Mouse (Mus musculus) intestine, embryonic 16.5 days (tissue): ENCODE measurements at regions not wholly inside any gene's neighbourhood (a gene's known extent, or its start where the extent isn't known, plus 50 kb on each side); places are given as distances from the start of the nearest gene placed in this dataset.

Source experiments
- ATAC-seq: fragments of 200-750 bp; cut with Nextera tagmentation; 2 replicates; pipeline ENCODE4 v1.8.0; 2017; ENCODE audit warnings: moderate TSS enrichment, moderate library complexity
- H3K27ac ChIP-seq: fragments of 300-500 bp; sonication (generic); 2 replicates; pipeline ENCODE4 v1.5.1; 2014; ENCODE audit warnings: mild to moderate bottlenecking, low read length
- H3K27me3 ChIP-seq: fragments of 300-500 bp; sonication (generic); replicated peaks from 2 replicates; pipeline ENCODE4 v1.6.1; 2014; ENCODE audit warnings: low read length, control low read depth, mixed read lengths; ENCODE audit not compliant: control insufficient read depth, insufficient read depth
- H3K36me3 ChIP-seq: fragments of 300-500 bp; sonication (generic); 2 replicates; pipeline ENCODE4 v1.6.1; 2014; ENCODE audit warnings: low read length, control low read depth; ENCODE audit not compliant: control insufficient read depth, insufficient read depth
- H3K4me1 ChIP-seq: fragments of 300-500 bp; sonication (generic); 2 replicates; pipeline ENCODE4 v1.6.1; 2014; ENCODE audit warnings: low read length, control low read depth, mixed read lengths; ENCODE audit not compliant: control insufficient read depth, insufficient read depth
- H3K4me2 ChIP-seq: fragments of 300-500 bp; sonication (generic); 2 replicates; pipeline ENCODE4 v1.6.1; 2014; ENCODE audit warnings: low read depth, low read length, control low read depth
- H3K4me3 ChIP-seq: fragments of 300-500 bp; sonication (generic); 2 replicates; pipeline ENCODE4 v1.5.1; 2014; ENCODE audit warnings: mild to moderate bottlenecking, low read length
- H3K9ac ChIP-seq: fragments of 300-500 bp; sonication (generic); 2 replicates; pipeline ENCODE4 v1.6.1; 2014; ENCODE audit warnings: low read depth, low read length
- H3K9me3 ChIP-seq: fragments of 300-500 bp; sonication (generic); 2 replicates; pipeline ENCODE4 v1.6.1; 2016; ENCODE audit warnings: low read length, control low read depth; ENCODE audit not compliant: control insufficient read depth
- WGBS: fragments of 180-500 bp; shearing (Covaris S2); extraction: QIAGEN DNeasy Blood & Tissue Kit; methylation state at CpG from one replicate; pipeline ENCODE4 v1.1.7; 2014; 5-methylcytosine and 5-hydroxymethylcytosine counted together

DNA sequence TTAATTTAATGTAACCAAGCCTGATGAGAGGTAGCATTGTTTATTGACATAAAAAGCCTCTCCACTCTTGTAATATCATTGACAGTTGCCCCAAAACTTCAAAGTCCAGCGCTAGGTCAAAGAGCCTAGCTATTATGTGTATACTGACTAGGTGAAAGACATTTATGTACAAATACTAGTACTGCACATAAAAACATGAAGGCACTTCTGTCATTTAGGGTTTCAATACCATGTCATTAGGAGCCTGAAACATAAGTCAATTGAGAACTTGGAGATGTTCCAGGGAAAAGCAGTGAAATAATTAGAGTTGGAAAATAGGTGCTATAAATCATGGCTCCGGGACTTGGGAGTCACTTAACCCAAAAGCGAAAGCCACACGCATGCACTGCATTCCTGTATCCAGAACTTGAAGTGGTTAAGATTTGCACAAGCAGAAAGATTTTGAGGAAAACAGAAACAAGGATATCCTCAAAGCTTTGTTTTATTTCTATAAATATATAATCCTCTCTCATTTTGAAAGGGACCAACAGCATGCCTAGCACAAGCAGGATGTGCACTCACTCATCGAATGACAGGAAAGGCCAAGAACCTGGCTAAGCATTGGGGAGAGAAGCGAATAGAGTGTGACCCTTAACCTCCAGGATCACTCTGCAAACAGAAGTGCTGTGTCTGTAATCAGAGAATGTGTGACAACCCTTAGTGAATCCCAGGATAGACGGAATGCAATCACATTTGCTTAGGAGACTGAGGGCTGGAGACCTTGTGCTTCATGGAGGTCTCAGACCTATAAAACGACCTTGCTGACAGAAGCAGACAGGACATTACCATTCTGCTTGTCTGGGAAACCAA lies 176.3 kb upstream of the Crim1 start:
- 0 out of 2 replicates have a peak, but pooled peaks have one; percentile 52 for ATAC-seq
- 29% methylated on average over 8 of the region's 8 CpGs for WGBS
- Histone ChIP-seq H3K9ac (no peak overlapping the region), H3K27me3 (no peaks in the 10 kb centered on the region), H3K4me2 (no peak overlapping the region), H3K9me3 (no peaks in the 10 kb centered on the region), H3K36me3 (no peaks in the 10 kb centered on the region), H3K27ac (no peak overlapping the region), H3K4me1 (no peaks in the 10 kb centered on the region; the same call in 1 of the 2 replicates), H3K4me3 (no peak overlapping the region)

DNA sequence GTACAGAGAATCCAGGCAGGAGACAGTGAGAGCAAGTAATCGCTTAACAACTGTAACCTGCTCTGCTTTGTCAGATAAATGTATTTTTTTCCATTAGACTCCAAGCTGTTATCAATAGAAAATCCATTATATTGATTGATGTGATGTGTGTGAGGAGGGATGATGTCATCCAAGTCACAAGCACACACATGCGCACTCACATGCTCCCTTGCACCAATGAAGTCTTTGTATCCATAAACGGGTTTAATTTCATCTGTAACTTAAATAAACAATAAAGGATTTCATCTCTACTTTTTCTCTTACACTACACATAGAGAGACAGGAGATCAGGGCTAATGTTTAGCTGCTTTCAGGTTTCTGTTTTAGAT lies 175.7 kb upstream of the Crim1 start:
- Histone ChIP-seq H3K9me3 (no peaks in the 10 kb centered on the region), H3K4me2 (no peak overlapping the region), H3K27me3 (no peaks in the 10 kb centered on the region), H3K36me3 (no peaks in the 10 kb centered on the region), H3K27ac (no peak overlapping the region), H3K4me3 (no peak overlapping the region), H3K9ac (no peak overlapping the region), H3K4me1 (no peaks in the 10 kb centered on the region; the same call in 1 of the 2 replicates)
- ATAC-seq, result no peak
- WGBS, result 49% methylated on average over 3 of the region's 3 CpGs

DNA sequence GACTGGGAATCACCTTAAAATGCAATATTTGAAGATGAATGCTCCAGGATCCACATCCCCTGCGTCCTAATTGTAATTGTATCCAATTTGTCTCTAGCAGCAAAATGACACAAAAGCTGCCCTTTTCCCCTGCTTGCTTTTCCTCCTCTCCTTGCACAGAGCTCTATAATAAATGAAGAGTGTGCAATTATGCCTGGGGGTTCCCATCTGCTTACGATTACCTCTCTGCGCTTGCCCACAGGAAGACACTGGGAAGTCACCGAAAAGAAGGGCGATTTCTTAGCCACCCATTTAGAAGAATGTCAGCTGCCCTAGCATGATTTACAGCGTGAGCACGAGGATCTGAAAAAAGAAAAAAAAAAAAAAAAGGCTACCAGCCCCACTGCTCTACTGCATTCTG lies 174.8 kb upstream of the Crim1 start:
- no peak overlapping the region for H3K27ac ChIP-seq
- H3K4me2 ChIP-seq, result no peak overlapping the region
- H3K9ac ChIP-seq, result no peak overlapping the region
- no peak overlapping the region for H3K4me3 ChIP-seq
- no peaks in the 10 kb centered on the region for H3K9me3 ChIP-seq
- H3K4me1 ChIP-seq, result no peaks in the 10 kb centered on the region; the same call in 1 of the 2 replicates
- 63% methylated on average over 7 of the region's 7 CpGs for WGBS
- ATAC-seq, result no peak
- H3K27me3 ChIP-seq, result no peaks in the 10 kb centered on the region
- H3K36me3 ChIP-seq, result no peaks in the 10 kb centered on the region

DNA sequence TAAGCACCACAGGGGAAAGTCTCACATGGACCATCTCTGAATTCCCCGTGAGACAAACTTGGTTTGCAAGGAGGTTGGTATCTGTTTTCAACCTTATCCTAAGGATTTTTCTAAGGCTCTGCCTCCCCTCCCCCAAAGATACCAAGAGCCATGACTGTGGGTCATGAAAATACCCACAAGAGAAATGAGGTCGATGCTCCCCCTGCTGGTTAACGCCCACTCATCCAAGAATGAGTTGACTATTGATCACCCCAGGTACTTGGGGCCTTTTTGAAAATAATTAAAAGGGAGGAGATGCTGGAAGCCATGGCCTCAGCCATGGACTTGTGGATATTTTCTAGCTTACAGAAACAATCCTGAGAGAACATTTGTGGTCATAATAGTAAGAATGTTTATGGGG lies 164.4 kb upstream of the Crim1 start:
- no peaks in the 10 kb centered on the region for H3K36me3 ChIP-seq
- H3K27me3 ChIP-seq, result no peaks in the 10 kb centered on the region
- no peak for ATAC-seq
- WGBS, result 80% methylated on average over 3 of the region's 3 CpGs
- no peaks in the 10 kb centered on the region for H3K9me3 ChIP-seq
- no peak overlapping the region for H3K9ac ChIP-seq
- no peak overlapping the region for H3K27ac ChIP-seq
- no peaks in the 10 kb centered on the region for H3K4me1 ChIP-seq
- H3K4me2 ChIP-seq, result no peak overlapping the region
- H3K4me3 ChIP-seq, result no peak overlapping the region

DNA sequence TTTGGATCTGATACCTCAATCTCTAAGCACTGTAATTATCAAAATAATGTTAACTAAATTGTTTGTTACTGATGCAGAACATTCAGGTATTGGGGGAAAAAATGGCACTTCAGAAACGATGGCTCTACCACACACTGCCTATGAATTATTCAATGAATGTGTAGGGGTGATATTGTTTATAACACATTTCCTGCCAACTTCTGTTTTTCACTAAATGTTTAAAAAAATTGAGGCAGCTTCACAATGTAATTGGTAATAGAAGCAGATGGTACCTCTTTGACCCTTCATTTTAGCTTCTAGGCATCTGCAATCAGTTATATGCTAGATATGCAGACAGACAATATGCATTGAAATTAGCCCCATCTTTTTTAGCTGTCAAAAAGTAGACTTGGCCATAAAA lies 159.7 kb upstream of the Crim1 start:
- ATAC-seq, result no peak
- no peaks in the 10 kb centered on the region for H3K36me3 ChIP-seq
- no peak overlapping the region for H3K4me3 ChIP-seq
- H3K9me3 ChIP-seq, result no peaks in the 10 kb centered on the region
- no peaks in the 10 kb centered on the region for H3K4me1 ChIP-seq
- no peak overlapping the region for H3K27ac ChIP-seq
- no peak overlapping the region for H3K4me2 ChIP-seq
- no peaks in the 10 kb centered on the region for H3K27me3 ChIP-seq
- WGBS, result 69% methylated on average over 1 of the region's 1 CpGs
- H3K9ac ChIP-seq, result no peak overlapping the region

DNA sequence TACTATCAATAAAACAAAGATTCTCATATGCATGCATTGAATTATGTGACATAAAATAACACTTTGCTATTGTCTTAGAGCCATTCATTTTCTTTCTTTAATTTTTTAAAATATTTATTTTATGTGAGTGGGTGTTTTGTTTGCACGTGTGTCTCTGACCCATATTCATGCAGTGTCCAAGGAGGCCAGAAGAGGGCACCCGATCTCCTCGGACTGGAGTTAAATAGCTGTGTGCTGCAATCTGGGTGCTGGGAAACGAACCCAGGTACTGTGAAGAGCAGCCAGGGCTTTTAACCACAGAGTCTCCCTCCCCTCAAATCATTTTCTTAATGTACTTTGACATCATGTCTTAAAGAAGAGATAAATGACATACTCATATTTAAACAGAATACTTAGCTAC lies 158.8 kb upstream of the Crim1 start:
- no peaks in the 10 kb centered on the region for H3K27me3 ChIP-seq
- 85% methylated on average over 4 of the region's 4 CpGs for WGBS
- H3K4me1 ChIP-seq, result no peaks in the 10 kb centered on the region
- no peak overlapping the region for H3K4me3 ChIP-seq
- no peak for ATAC-seq
- H3K9ac ChIP-seq, result no peak overlapping the region
- no peak overlapping the region for H3K27ac ChIP-seq
- no peak overlapping the region for H3K4me2 ChIP-seq
- no peaks in the 10 kb centered on the region for H3K9me3 ChIP-seq
- H3K36me3 ChIP-seq, result no peaks in the 10 kb centered on the region

DNA sequence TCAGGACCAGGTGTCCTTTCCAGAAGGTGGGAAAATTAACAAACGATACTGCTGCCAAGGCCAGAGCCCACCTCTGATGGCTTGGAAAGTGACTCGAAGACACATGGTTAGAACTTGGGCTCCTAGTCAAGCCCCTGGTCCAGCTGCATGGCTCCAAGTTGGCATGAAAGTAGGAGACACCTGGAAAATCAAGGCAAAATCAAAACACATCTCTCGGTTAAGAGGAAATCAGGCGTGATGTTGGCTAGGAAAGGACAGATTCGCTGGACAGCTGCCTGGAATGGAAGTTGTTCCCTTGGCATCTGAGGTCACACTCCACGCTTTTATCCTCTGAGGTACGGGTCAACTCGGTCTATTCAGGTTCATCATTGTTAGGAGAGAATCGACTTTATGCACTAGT lies 150.3 kb upstream of the Crim1 start:
- 86% methylated on average over 9 of the region's 9 CpGs for WGBS

DNA sequence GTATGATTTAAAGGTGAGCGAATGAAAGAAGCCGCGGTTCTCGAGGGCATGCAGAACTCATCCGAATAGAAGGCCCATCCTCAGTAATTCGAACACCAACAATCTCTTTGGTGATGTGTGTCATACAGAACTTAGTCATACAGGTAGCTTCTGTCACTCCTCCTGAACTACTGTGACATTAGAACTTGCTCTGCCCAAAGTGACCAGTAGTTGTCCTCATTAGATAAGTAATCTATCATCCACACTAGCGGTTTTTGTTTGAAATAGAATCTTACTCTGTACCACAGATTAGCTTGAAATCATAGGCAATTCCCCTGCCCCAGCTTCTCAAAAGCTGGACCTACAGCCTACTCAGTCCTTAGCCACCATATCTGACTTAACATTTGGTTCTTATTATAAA lies 149.8 kb upstream of the Crim1 start:
- WGBS, result 89% methylated on average over 7 of the region's 7 CpGs
- H3K36me3 ChIP-seq, result no peaks in the 10 kb centered on the region
- no peak overlapping the region for H3K4me2 ChIP-seq
- no peak overlapping the region for H3K4me3 ChIP-seq
- no peaks in the 10 kb centered on the region for H3K9me3 ChIP-seq
- H3K27ac ChIP-seq, result no peak overlapping the region
- H3K27me3 ChIP-seq, result no peaks in the 10 kb centered on the region
- H3K9ac ChIP-seq, result no peak overlapping the region
- no peak for ATAC-seq
- H3K4me1 ChIP-seq, result no peaks in the 10 kb centered on the region

More for the DNA sequence above, 150.3 kb upstream of the Crim1 start:
- no peaks in the 10 kb centered on the region for H3K36me3 ChIP-seq
- no peaks in the 10 kb centered on the region for H3K9me3 ChIP-seq
- H3K27ac ChIP-seq, result no peak overlapping the region
- H3K27me3 ChIP-seq, result no peaks in the 10 kb centered on the region
- H3K4me2 ChIP-seq, result no peak overlapping the region
- no peaks in the 10 kb centered on the region for H3K4me1 ChIP-seq
- ATAC-seq, result no peak
- H3K4me3 ChIP-seq, result no peak overlapping the region
- H3K9ac ChIP-seq, result no peak overlapping the region

DNA sequence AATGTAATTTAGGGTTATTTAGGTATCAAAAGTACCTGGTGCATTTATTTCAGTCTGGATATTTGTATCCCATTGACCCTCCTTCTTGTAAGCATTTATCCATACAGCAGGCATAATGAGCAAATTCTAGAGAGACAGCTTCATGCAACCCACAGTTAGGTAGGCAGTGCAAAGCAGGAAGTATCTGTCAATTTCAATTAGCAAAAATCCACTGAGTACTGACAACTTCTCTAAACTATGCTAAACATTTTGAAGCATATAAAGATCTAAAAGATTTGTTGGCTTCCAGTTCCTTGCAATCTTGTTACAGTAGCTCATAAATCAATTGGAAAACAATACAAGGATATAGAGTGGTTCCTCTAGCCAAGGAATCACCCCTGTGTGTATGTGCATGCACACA lies 124.2 kb upstream of the Crim1 start:
- no peak overlapping the region for H3K4me2 ChIP-seq
- H3K9me3 ChIP-seq, result no peaks in the 10 kb centered on the region
- no peaks in the 10 kb centered on the region for H3K27me3 ChIP-seq
- no peak overlapping the region for H3K9ac ChIP-seq
- ATAC-seq, result no peak
- H3K4me3 ChIP-seq, result no peak overlapping the region
- H3K4me1 ChIP-seq, result no peaks in the 10 kb centered on the region
- H3K27ac ChIP-seq, result no peak overlapping the region
- H3K36me3 ChIP-seq, result no peaks in the 10 kb centered on the region

DNA sequence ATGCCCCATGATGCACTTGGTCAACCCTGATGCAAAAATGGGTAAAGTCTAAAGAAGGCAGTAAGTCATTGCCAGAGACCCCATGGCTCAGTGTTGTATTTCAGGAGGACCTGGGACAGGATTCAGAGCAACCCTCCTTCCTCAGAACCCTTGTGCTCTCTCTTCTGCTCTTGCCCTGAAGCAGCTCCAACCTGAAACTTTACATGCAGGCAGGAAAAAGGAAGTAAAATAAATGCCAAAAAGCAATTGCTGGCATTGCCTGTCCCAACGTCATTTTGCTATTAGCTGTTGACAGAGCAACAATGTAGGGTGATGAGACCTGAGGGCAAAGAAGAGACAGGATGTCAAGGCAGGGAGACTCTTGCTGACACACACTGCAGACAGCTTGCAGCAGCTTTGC lies 121.7 kb upstream of the Crim1 start:
- no peak overlapping the region for H3K9ac ChIP-seq
- no peak overlapping the region for H3K4me2 ChIP-seq
- no peak for ATAC-seq
- H3K27me3 ChIP-seq, result no peaks in the 10 kb centered on the region
- no peak overlapping the region for H3K27ac ChIP-seq
- H3K36me3 ChIP-seq, result no peaks in the 10 kb centered on the region
- H3K9me3 ChIP-seq, result no peaks in the 10 kb centered on the region
- H3K4me1 ChIP-seq, result no peaks in the 10 kb centered on the region
- 40% methylated on average over 1 of the region's 1 CpGs for WGBS
- H3K4me3 ChIP-seq, result no peak overlapping the region
